Mouse (Mus musculus) E14TG2a.4 (cell line): ENCODE data around the gene Rad54l2.

Experiments
- CTCF ChIP-seq: conservative IDR thresholded peaks from 2 replicates; pipeline ENCODE4 v1.5.1; 2014; ENCODE audit warnings: low read length
- POU5F1 ChIP-seq: IDR thresholded peaks from 2 replicates; pipeline ENCODE4 v1.6.1; 2014; ENCODE audit warnings: low read length, borderline replicate concordance

GRCm38 (mm10) chr9:106738199-106738985 is 50.6 kb downstream of the Rad54l2 start:
- TF ChIP-seq CTCF (no peak), POU5F1 (no peak)
